In genomic region chr4:141249383-141249782, GRCm38 (mm10) we compare ENCODE assay signal across 19 mouse cellular contexts. TPM values are rescaled to one million over a fixed set of nuclear protein-coding genes. Genes with fewer than 3 reads are reported as not detected.
"Had no signal": no experiment of that assay in that cellular context is flagged by ENCODE, and none has a peak within 500 bp of the region (broad histone marks: within the 10 kb centered on the region; RNA-seq: fewer than 3 reads in every experiment).

No protein-coding gene starts in this region.

- ATAC-seq: liver, postnatal 0 days; midbrain, embryonic 13.5 days; midbrain, embryonic 15.5 days had no signal

- H3K9me3 ChIP-seq: liver, embryonic 13.5 days; liver, embryonic 15.5 days; megakaryocyte, embryonic 14.5 days; midbrain, embryonic 13.5 days; midbrain, embryonic 15.5 days; neural tube, embryonic 12.5 days; stomach, embryonic 15.5 days had no signal

- H3K36me3 ChIP-seq: liver, embryonic 13.5 days; liver, embryonic 15.5 days; midbrain, embryonic 13.5 days; midbrain, embryonic 15.5 days; neural tube, embryonic 12.5 days had no signal

- H3K4me2 ChIP-seq: liver, embryonic 13.5 days; liver, embryonic 15.5 days; midbrain, embryonic 13.5 days; midbrain, embryonic 15.5 days; neural tube, embryonic 12.5 days had no signal

- H3K9ac ChIP-seq: liver, embryonic 13.5 days; liver, embryonic 15.5 days; liver, postnatal 0 days; lung, embryonic 14.5 days; midbrain, embryonic 13.5 days; midbrain, embryonic 15.5 days; neural tube, embryonic 12.5 days; stomach, embryonic 15.5 days had no signal

- H3K27ac ChIP-seq: liver, embryonic 13.5 days; liver, embryonic 15.5 days; macrophage; midbrain, embryonic 13.5 days; midbrain, embryonic 15.5 days; neural tube, embryonic 12.5 days; stomach, embryonic 15.5 days had no signal

- H3K4me3 ChIP-seq: liver, embryonic 13.5 days; liver, embryonic 15.5 days; megakaryocyte, embryonic 14.5 days; midbrain, embryonic 13.5 days; midbrain, embryonic 15.5 days; neural tube, embryonic 12.5 days; stomach, embryonic 15.5 days had no signal

- DNase-seq: liver, embryonic 13.5 days; liver, postnatal 0 days; lung, embryonic 14.5 days; lung, postnatal 14 days; lung, postnatal 36 days; right cerebral cortex, postnatal 14 days; thymus, adult 2 months; thymus, postnatal 25 days; thymus, postnatal 4 days had no signal

RNA-seq across cellular contexts. Expression of gene Arhgef19, which starts 10.1 kb away (rescaled TPM):
- total RNA-seq: megakaryocyte progenitor cell, adult 5-6 weeks; monocyte, adult 5-6 weeks; neutrophil, adult 5-6 weeks had no signal
- polyA plus RNA-seq: macrophage had no signal

RNA-seq across cellular contexts. Expression of gene Rsg1, which starts 35.6 kb away (rescaled TPM):
- polyA plus RNA-seq: macrophage had no signal

RNA-seq across cellular contexts. Expression of gene Epha2, which starts 51.7 kb away (rescaled TPM):
- total RNA-seq: monocyte, adult 5-6 weeks had no signal
